Mouse (Mus musculus) heart, embryonic 14.5 days (tissue): ENCODE measurements around the gene Zfhx3. TPM values are rescaled to one million over a fixed set of nuclear protein-coding genes. Genes with fewer than 3 reads are reported as not detected.

Source experiments
- ATAC-seq: fragments of 200-750 bp; cut with Nextera tagmentation; 2 replicates; pipeline ENCODE4 v1.8.0; 2017; ENCODE audit warnings: low read depth, moderate TSS enrichment; ENCODE audit not compliant: insufficient number of reproducible peaks, insufficient read depth, low FRiP score
- H3K27ac ChIP-seq, 2 experiments: fragments of 200-500 bp in 1 of 2; fragments of 300-500 bp in 1 of 2; sonication (generic) in 1 of 2; replicated peaks in 1 of 2; 2 replicates each; pipeline ENCODE4 v1.5.1; 2012 to 2014; ENCODE audit warnings: low read depth in 2 of 2, low read length in 2 of 2, control low read depth in 1 of 2, mild to moderate bottlenecking in 1 of 2, mixed read lengths in 1 of 2; ENCODE audit not compliant: control insufficient read depth in 1 of 2, insufficient read depth in 1 of 2
- H3K27me3 ChIP-seq: fragments of 300-500 bp; sonication (generic); 2 replicates; pipeline ENCODE4 v1.6.1; 2014; ENCODE audit warnings: mild to moderate bottlenecking, low read length, control low read depth; ENCODE audit not compliant: control insufficient read depth, insufficient read depth
- H3K36me3 ChIP-seq: fragments of 300-500 bp; sonication (generic); 2 replicates; pipeline ENCODE4 v1.6.1; 2014; ENCODE audit warnings: mild to moderate bottlenecking, control low read depth, low read length, mixed read lengths; ENCODE audit not compliant: control insufficient read depth, insufficient read depth
- H3K4me1 ChIP-seq, 2 experiments: fragments of 200-500 bp in 1 of 2; fragments of 300-500 bp in 1 of 2; sonication (generic) in 1 of 2; 2 replicates each; pipeline ENCODE4 v1.6.1; 2012 to 2014; ENCODE audit warnings: low read length in 2 of 2, control low read depth in 1 of 2, mixed read lengths in 1 of 2; ENCODE audit not compliant: control insufficient read depth in 2 of 2, insufficient read depth in 2 of 2
- H3K4me2 ChIP-seq: fragments of 300-500 bp; sonication (generic); 2 replicates; pipeline ENCODE4 v1.6.1; 2014; ENCODE audit warnings: mild to moderate bottlenecking, low read length
- H3K4me3 ChIP-seq, 2 experiments: fragments of 200-500 bp in 1 of 2; fragments of 300-500 bp in 1 of 2; sonication (generic) in 1 of 2; 2 replicates each; pipeline ENCODE4 v1.5.1; 2012 to 2014; ENCODE audit warnings: low read length in 2 of 2, mild to moderate bottlenecking in 2 of 2, control low read depth in 1 of 2, low read depth in 1 of 2, moderate library complexity in 1 of 2; ENCODE audit not compliant: control insufficient read depth in 1 of 2, insufficient read depth in 1 of 2
- H3K9ac ChIP-seq: fragments of 300-500 bp; sonication (generic); 2 replicates; pipeline ENCODE4 v1.6.1; 2014; ENCODE audit warnings: mild to moderate bottlenecking, low read length
- H3K9me3 ChIP-seq: fragments of 300-500 bp; sonication (generic); 2 replicates; pipeline ENCODE4 v1.6.1; 2016; ENCODE audit warnings: low read length, control low read depth; ENCODE audit not compliant: control insufficient read depth
- WGBS: fragments of 180-500 bp; shearing (Covaris S2); extraction: QIAGEN DNeasy Blood & Tissue Kit; methylation state at CpG from one replicate; pipeline ENCODE4 v1.1.7; 2014; 5-methylcytosine and 5-hydroxymethylcytosine counted together
- polyA plus RNA-seq: library from polyadenylated mRNA; unstranded; fragments of >200 nt; fragmentation: Nextera tagmentation; extraction: Ambion mirVana; gene quantifications from 2 replicates; pipeline ENCODE4 v1.2.1, GENCODE M21; 2014

The Zfhx3 gene
- polyA plus RNA-seq, 1 experiment from 2014 or later, result 6.4 TPM

GRCm38 (mm10) chr8:108241041-108241690, 298.7 kb downstream of the Zfhx3 start:
- 15% methylated on average over 19 of the region's 19 CpGs for WGBS

DNA sequence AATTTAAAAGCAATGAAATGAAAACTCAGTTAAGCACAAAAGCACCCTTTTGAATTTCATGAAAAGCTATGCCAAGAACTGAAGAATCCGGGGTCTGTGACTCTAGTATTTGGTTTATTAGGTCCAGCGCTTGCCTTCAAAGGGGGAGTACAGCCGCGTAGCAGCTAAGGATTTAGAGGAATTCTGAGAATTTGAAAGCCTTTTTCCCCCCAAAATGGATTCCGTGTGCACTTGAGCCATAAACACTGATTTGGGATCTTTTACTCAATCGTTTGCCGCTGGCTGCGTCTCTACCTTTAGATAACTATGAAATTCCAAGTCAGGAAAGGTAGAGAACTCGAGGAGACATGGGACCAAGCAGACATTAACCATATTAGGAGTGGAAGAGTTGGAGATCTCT, 300.8 kb downstream of the Zfhx3 start:
- ATAC-seq, result no peak
- Histone ChIP-seq H3K27ac (no peak overlapping the region), H3K9ac (no peak overlapping the region), H3K4me3 (no peak overlapping the region), H3K36me3 (no peaks in the 10 kb centered on the region), H3K4me2 (no peak overlapping the region), H3K4me1 (peaks cover 5 to 8% of the 10 kb centered on the region in 2 experiments; a peak in 2 of 4 replicates), H3K27me3 (no peaks in the 10 kb centered on the region), H3K9me3 (no peaks in the 10 kb centered on the region)
- WGBS, result 68% methylated on average over 9 of the region's 9 CpGs

More at GRCm38 (mm10) chr8:108241041-108241690, 298.7 kb downstream of the Zfhx3 start:
- Histone ChIP-seq H3K4me2 (peak overlapping the region; percentile 67), H3K9ac (peak overlapping the region; percentile 63), H3K27ac (no peak overlapping the region), H3K4me3 (peak overlapping the region; percentile 37 to 38), H3K9me3 (no peaks in the 10 kb centered on the region), H3K36me3 (no peaks in the 10 kb centered on the region), H3K27me3 (no peaks in the 10 kb centered on the region), H3K4me1 (peaks cover 4 to 5% of the 10 kb centered on the region in 2 experiments; a peak in 2 of 4 replicates)
- ATAC-seq, result no peak

DNA sequence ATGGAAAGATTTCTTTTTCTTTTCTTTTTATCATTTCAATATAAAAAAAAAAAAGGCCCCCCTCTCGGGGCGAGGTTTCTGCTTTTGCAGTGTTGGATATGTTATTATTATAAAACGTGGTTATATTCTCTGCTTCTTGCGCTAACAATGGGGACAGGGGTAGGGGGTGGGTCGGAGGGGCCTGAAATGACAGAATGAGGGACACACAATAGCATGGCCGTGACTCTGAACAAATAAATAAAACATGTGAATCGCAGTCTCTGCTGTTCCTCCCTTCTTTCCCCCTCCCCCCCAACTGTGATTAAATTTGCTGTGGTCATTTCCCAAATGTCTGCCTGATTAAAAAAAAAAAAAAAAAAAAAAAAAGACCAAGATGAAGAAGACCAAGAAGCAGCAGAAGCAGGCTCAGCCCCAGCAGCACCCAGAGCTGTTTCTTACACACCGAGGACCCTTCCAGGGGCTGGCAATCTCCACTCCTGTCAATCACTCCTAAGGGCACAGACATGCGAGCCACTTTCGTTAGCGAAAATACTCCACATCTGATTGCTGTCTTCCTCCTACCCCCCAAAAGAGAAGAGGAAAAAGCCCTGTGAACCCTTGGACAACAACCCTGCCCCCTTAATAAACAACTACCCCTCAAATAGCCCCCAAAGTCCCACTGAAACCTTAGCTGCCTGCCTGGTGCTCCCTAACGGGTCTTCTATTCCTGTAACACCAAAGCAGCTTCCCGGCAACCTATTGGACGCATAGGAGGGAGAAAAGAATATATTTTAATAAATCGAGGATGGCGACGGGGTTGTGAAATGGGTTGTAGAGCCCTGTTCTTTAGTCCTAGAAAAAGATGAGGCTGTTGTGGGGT, 302.4 kb downstream of the Zfhx3 start:
- Histone ChIP-seq H3K36me3 (no peaks in the 10 kb centered on the region), H3K27ac (no peak overlapping the region), H3K9ac (0 out of 2 replicates have a peak overlapping the region, but pooled peaks have one; percentile 47), H3K27me3 (no peaks in the 10 kb centered on the region), H3K4me1 (peaks cover 5 to 8% of the 10 kb centered on the region in 2 experiments; a peak in 2 of 4 replicates), H3K4me2 (peak overlapping the region; percentile 49), H3K9me3 (no peaks in the 10 kb centered on the region), H3K4me3 (peak overlapping the region; percentile 24 to 26; a peak in 1 of 4 replicates)
- no peak for ATAC-seq
- 55% methylated on average over 17 of the region's 17 CpGs for WGBS

- 65% methylated on average over 8 of the region's 8 CpGs for WGBS
- ATAC-seq, result no peak
- H3K9me3 ChIP-seq, result no peaks in the 10 kb centered on the region
- H3K4me1 ChIP-seq, result peaks cover 5 to 8% of the 10 kb centered on the region in 2 experiments; a peak in 2 of 4 replicates
- no peak overlapping the region for H3K4me3 ChIP-seq
- no peaks in the 10 kb centered on the region for H3K36me3 ChIP-seq
- H3K27ac ChIP-seq, result no peak overlapping the region
- no peak overlapping the region for H3K9ac ChIP-seq
- no peaks in the 10 kb centered on the region for H3K27me3 ChIP-seq
- no peak overlapping the region for H3K4me2 ChIP-seq
Observed at GRCm38 (mm10) chr8:108245575-108245974, 303.1 kb downstream of the Zfhx3 start.

DNA sequence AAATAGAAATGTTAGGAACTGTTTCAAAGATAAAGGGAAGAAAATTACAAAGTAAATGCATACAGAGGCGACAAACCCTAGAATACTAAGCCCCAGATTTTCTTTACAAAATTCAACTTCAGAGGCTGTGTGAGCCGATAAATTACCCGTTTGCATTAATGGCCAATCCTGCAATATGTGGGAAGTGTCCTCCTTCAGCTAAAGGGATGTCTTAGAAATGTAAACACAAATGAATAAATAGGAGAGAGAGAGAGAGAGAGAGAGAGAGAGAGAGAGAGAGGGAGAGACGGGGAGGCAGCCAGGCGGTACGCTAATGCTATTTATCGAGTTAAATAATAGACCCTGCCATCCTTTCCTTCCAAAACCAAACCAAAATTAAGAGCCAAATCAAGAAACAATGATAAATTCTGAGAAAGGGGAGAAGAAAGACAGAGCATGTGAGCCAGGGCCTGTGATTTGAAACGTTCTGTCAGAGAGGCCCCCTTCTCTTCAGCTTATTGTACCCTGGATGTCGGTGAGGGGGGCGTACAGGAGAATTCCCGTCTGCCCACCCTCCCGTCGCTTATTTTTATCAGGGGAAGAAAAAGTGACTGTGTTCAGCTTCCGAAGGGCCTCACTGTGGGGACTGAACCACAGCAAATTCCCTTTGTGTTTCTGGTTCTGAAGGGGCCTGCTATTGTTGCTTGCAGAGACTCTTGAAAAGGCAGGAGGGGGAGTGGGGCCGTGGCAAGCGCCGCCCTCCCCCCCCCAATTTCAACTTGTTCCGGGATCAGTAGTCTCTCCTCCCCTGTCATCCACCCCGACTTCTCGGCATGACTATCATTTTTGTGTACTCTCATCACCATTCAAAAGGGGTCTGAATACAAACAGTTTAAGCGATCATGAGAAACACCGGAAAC, 303.8 kb downstream of the Zfhx3 start:
- H3K4me3 ChIP-seq, result no peak overlapping the region
- no peak for ATAC-seq
- H3K9me3 ChIP-seq, result no peaks in the 10 kb centered on the region
- no peak overlapping the region for H3K9ac ChIP-seq
- no peaks in the 10 kb centered on the region for H3K36me3 ChIP-seq
- peaks cover 3 to 6% of the 10 kb centered on the region in 2 experiments; a peak in 2 of 4 replicates for H3K4me1 ChIP-seq
- no peak overlapping the region for H3K27ac ChIP-seq
- no peaks in the 10 kb centered on the region for H3K27me3 ChIP-seq
- 0 out of 2 replicates have a peak overlapping the region, but pooled peaks have one; percentile 2 for H3K4me2 ChIP-seq
- WGBS, result 49% methylated on average over 22 of the region's 22 CpGs

DNA sequence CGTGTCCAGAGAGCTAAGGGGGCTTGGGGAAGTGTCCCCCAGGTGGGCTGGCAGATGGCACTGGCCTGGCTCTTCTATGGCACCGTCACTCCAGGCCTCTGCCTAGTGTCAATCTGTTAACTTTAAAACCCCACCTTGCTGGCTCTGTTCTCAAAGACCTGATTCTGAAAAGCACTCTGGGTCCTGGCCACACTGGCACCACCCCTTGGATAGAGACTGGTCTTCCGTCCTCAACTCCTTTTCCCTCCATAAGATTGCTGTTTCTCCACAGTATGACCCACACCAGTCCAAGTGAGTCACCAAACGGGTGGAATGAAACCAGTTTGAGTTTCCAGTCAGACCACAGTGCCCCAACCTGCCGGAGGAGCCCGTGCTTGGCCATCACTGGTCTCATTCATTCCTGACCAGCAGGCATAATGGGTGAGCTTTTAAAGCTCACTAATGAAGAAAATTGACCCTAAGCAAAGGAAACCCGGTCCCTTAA, 304.5 kb downstream of the Zfhx3 start:
- no peak overlapping the region for H3K27ac ChIP-seq
- ATAC-seq, result no peak
- no peaks in the 10 kb centered on the region for H3K9me3 ChIP-seq
- no peak overlapping the region for H3K9ac ChIP-seq
- H3K36me3 ChIP-seq, result no peaks in the 10 kb centered on the region
- WGBS, result 78% methylated on average over 7 of the region's 7 CpGs
- H3K27me3 ChIP-seq, result no peaks in the 10 kb centered on the region
- 0 out of 4 replicates have a peak, but pooled peaks cover 0 to 4% of the 10 kb centered on the region in 2 experiments for H3K4me1 ChIP-seq
- H3K4me2 ChIP-seq, result no peak overlapping the region
- H3K4me3 ChIP-seq, result no peak overlapping the region
